Mouse (Mus musculus) myocyte (in vitro differentiated cells): ENCODE data around the gene Zfp653.

Experiments
- MAX ChIP-seq: IDR thresholded peaks from one replicate; pipeline ENCODE4 v1.6.1; 2011; ENCODE audit warnings: low read depth, mild to moderate bottlenecking, control low read depth
- POLR2A ChIP-seq: IDR thresholded peaks from one replicate; pipeline ENCODE4 v1.6.1; 2011; ENCODE audit warnings: low read depth, mild to moderate bottlenecking, control low read depth, moderate library complexity; ENCODE audit not compliant: insufficient read length

- no peak for TF ChIP-seq POLR2A
- TF ChIP-seq MAX: no peak
Observed at GRCm38 (mm10) chr9:22092746-22093145, 21.6 kb upstream of the Zfp653 start.
